Mouse (Mus musculus): ENCODE measurements around the gene Cacnb2. TPM values are rescaled to one million over a fixed set of nuclear protein-coding genes. Genes with fewer than 3 reads are reported as not detected.

Gene Cacnb2
- polyA plus RNA-seq, 1 experiment from 2014 or later: 2.4 TPM

DNA sequence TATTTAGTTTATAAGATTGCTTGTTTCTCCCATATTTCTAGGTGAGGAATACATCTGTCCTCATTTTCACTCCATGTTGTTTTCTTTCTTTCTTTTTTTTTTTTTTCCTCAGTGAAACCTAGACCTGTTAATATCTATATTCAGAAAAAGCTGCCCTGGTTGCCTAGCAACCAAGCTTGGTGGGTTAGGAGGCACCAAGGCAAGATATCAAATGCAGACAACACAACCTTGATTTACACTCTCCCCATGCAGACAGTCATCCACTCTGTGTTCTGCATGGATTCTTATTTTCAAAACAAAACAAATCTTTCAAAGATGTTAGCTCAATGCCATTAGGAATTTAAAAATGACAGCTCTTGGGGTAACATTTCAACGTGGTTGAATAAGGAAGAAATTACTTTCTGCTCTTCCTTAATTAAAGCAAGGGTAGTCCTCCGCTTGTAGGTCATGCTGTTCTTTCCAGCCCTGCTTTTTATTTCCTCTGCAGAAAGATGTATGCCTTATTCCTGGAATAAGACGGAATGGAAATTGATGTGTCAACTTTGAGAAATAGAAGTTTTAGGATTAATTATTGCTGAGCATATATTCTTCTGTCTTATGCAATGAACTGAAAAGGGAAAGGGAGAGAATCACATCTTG is 172.1 kb downstream of the Cacnb2 start:
- Histone ChIP-seq H3K9ac (ENCODE audit: low read length) (no peak overlapping the region), H3K4me2 (ENCODE audit: low read length) (no peak overlapping the region)

DNA sequence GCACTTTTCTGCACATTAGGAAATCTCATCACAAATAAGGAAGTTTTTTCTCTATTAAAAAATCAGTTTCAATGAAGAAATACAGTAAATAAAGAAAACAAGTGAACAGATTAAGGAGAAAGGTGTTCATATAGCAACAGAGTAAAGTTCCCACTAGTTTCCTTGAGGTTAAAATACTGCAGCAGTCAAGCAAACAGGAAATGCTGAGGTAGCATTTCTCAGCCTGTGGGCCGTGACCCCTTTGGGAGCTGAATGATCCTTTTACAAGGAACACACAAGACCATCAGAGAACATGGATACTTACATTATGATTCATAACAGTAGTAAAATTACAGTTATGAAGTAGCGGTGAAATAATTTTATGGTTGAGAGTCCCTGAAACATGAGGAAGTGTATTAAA is 185.1 kb downstream of the Cacnb2 start:
- Histone ChIP-seq H3K4me3 (ENCODE audit: low read depth, low read length) (no peak overlapping the region), H3K36me3 (ENCODE audit: control insufficient read depth, insufficient read depth, low read length) (no peaks in the 10 kb centered on the region), H3K27me3 (replicated peaks; ENCODE audit: control insufficient read depth, insufficient read depth, low read length) (no peaks in the 10 kb centered on the region), H3K9ac (ENCODE audit: low read length) (no peak overlapping the region), H3K4me1 (ENCODE audit: control insufficient read depth, insufficient read depth, low read length) (no peaks in the 10 kb centered on the region), H3K9me3 (replicated peaks; ENCODE audit: control insufficient read depth, low read length) (no peaks in the 10 kb centered on the region), H3K27ac (ENCODE audit: low read depth, low read length) (no peak overlapping the region), H3K4me2 (ENCODE audit: low read length) (no peak overlapping the region)
- DNase-seq (ENCODE audit: low spot score) (no peak), ATAC-seq (no peak)
- 94% methylated on average over 2 of the region's 2 CpGs for WGBS

More for the DNA sequence above, 172.1 kb downstream of the Cacnb2 start:
- no peak overlapping the region for H3K27ac ChIP-seq (ENCODE audit: low read depth, low read length)
- no peaks in the 10 kb centered on the region for H3K36me3 ChIP-seq (ENCODE audit: control insufficient read depth, insufficient read depth, low read length)
- H3K27me3 ChIP-seq (replicated peaks; ENCODE audit: control insufficient read depth, insufficient read depth, low read length): no peaks in the 10 kb centered on the region
- no peaks in the 10 kb centered on the region for H3K4me1 ChIP-seq (ENCODE audit: control insufficient read depth, insufficient read depth, low read length)
- 74% methylated on average over 3 of the region's 3 CpGs for WGBS
- no peaks in the 10 kb centered on the region for H3K9me3 ChIP-seq (replicated peaks; ENCODE audit: control insufficient read depth, low read length)
- ATAC-seq: peak; percentile 60; the same call in 1 of the 2 replicates
- peak; percentile 73 for DNase-seq (ENCODE audit: low spot score)
- H3K4me3 ChIP-seq (ENCODE audit: low read depth, low read length): no peak overlapping the region

- Histone ChIP-seq H3K36me3 (ENCODE audit: control insufficient read depth, insufficient read depth, low read length) (no peaks in the 10 kb centered on the region), H3K4me2 (ENCODE audit: low read length) (no peak overlapping the region), H3K27ac (ENCODE audit: low read depth, low read length) (no peak overlapping the region), H3K9me3 (replicated peaks; ENCODE audit: control insufficient read depth, low read length) (no peaks in the 10 kb centered on the region), H3K27me3 (replicated peaks; ENCODE audit: control insufficient read depth, insufficient read depth, low read length) (no peaks in the 10 kb centered on the region), H3K4me1 (ENCODE audit: control insufficient read depth, insufficient read depth, low read length) (no peaks in the 10 kb centered on the region), H3K4me3 (ENCODE audit: low read depth, low read length) (no peak overlapping the region), H3K9ac (ENCODE audit: low read length) (no peak overlapping the region)
- WGBS: 87% methylated on average over 4 of the region's 4 CpGs
- DNase-seq (ENCODE audit: low spot score): no peak
- ATAC-seq: no peak
These were observed 198.7 kb downstream of the Cacnb2 start for GRCm38 (mm10) chr2:14801446-14802046.

- Histone ChIP-seq H3K9ac (ENCODE audit: low read length) (no peak overlapping the region), H3K4me1 (ENCODE audit: control insufficient read depth, insufficient read depth, low read length) (peaks cover 4% of the 10 kb centered on the region; the same call in 1 of the 2 replicates), H3K36me3 (ENCODE audit: control insufficient read depth, insufficient read depth, low read length) (no peaks in the 10 kb centered on the region), H3K27ac (ENCODE audit: low read depth, low read length) (no peak overlapping the region), H3K27me3 (replicated peaks; ENCODE audit: control insufficient read depth, insufficient read depth, low read length) (no peaks in the 10 kb centered on the region), H3K4me3 (ENCODE audit: low read depth, low read length) (no peak overlapping the region), H3K9me3 (replicated peaks; ENCODE audit: control insufficient read depth, low read length) (no peaks in the 10 kb centered on the region), H3K4me2 (ENCODE audit: low read length) (no peak overlapping the region)
- WGBS: 45% methylated on average over 6 of the region's 6 CpGs
- ATAC-seq: peak; percentile 46; the same call in 1 of the 2 replicates
- peak; percentile 17 for DNase-seq (ENCODE audit: low spot score)
These were observed 204.9 kb downstream of the Cacnb2 start for GRCm38 (mm10) chr2:14807650-14808347.

DNA sequence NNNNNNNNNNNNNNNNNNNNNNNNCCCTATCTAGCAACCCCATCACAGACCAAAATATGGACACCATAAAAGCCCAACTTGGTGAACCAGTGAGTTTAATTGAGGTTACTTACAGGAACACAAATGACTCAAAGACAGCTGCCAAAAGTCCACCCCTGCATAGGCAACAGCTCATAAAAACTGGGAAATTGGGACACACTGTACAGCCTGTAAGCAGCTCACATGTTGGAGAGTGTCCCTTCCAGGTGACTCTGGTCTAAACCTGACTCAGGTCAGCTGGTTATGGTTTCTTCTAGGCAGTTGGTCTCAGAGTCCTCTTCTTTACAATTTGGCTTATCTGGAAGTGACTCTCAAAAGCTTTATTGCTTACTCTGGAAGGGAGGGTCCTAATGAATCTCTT is 212.1 kb downstream of the Cacnb2 start:
- Histone ChIP-seq H3K27me3 (replicated peaks; ENCODE audit: control insufficient read depth, insufficient read depth, low read length) (no peaks in the 10 kb centered on the region), H3K4me3 (ENCODE audit: low read depth, low read length) (no peak overlapping the region), H3K4me1 (ENCODE audit: control insufficient read depth, insufficient read depth, low read length) (no peaks in the 10 kb centered on the region), H3K9me3 (replicated peaks; ENCODE audit: control insufficient read depth, low read length) (no peaks in the 10 kb centered on the region), H3K9ac (ENCODE audit: low read length) (no peak overlapping the region), H3K4me2 (ENCODE audit: low read length) (no peak overlapping the region), H3K36me3 (ENCODE audit: control insufficient read depth, insufficient read depth, low read length) (no peaks in the 10 kb centered on the region), H3K27ac (ENCODE audit: low read depth, low read length) (no peak overlapping the region)
- DNase-seq (ENCODE audit: low spot score): no peak
- no peak for ATAC-seq

DNA sequence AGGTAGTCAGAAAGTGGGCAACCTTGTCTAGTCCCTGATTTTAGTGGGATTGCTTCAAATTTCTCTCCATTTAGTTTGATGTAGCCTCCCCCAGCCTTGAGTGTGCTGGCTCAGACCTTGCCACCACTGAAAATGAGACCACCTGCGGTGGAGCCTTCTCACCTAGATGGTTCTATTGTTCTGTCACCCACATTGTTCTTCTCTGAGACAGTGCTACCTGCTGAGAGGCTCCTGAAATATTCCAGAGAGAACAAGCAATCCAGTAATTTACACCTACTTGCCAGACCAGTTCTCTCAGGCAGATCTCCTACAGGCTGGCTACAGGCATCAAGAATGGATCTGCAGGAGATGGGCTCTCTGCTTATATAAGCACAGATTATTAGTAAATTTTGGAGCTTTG is 215.8 kb downstream of the Cacnb2 start:
- ATAC-seq (no peak), DNase-seq (ENCODE audit: low spot score) (no peak)
- Histone ChIP-seq H3K9ac (ENCODE audit: low read length) (no peak overlapping the region), H3K4me2 (ENCODE audit: low read length) (no peak overlapping the region), H3K4me1 (ENCODE audit: control insufficient read depth, insufficient read depth, low read length) (no peaks in the 10 kb centered on the region), H3K36me3 (ENCODE audit: control insufficient read depth, insufficient read depth, low read length) (no peaks in the 10 kb centered on the region), H3K27me3 (replicated peaks; ENCODE audit: control insufficient read depth, insufficient read depth, low read length) (no peaks in the 10 kb centered on the region), H3K9me3 (replicated peaks; ENCODE audit: control insufficient read depth, low read length) (no peaks in the 10 kb centered on the region), H3K27ac (ENCODE audit: low read depth, low read length) (no peak overlapping the region), H3K4me3 (ENCODE audit: low read depth, low read length) (no peak overlapping the region)
- whole genome bisulfite sequencing: 46% methylated on average over 1 of the region's 1 CpGs

- Histone ChIP-seq H3K9ac (ENCODE audit: low read length) (no peak overlapping the region), H3K36me3 (ENCODE audit: control insufficient read depth, insufficient read depth, low read length) (no peaks in the 10 kb centered on the region), H3K4me1 (ENCODE audit: control insufficient read depth, insufficient read depth, low read length) (peaks cover 2% of the 10 kb centered on the region; the same call in 1 of the 2 replicates), H3K9me3 (replicated peaks; ENCODE audit: control insufficient read depth, low read length) (no peaks in the 10 kb centered on the region), H3K4me2 (ENCODE audit: low read length) (no peak overlapping the region), H3K27ac (ENCODE audit: low read depth, low read length) (no peak overlapping the region), H3K27me3 (replicated peaks; ENCODE audit: control insufficient read depth, insufficient read depth, low read length) (no peaks in the 10 kb centered on the region), H3K4me3 (ENCODE audit: low read depth, low read length) (no peak overlapping the region)
- no peak for ATAC-seq
- 88% methylated on average over 2 of the region's 2 CpGs for WGBS
- no peak for DNase-seq (ENCODE audit: low spot score)
These were observed 218.1 kb downstream of the Cacnb2 start for GRCm38 (mm10) chr2:14820946-14821345.

- no peak overlapping the region for H3K4me2 ChIP-seq (ENCODE audit: low read length)
- peak; percentile 46; the same call in 1 of the 2 replicates for ATAC-seq
- H3K36me3 ChIP-seq (ENCODE audit: control insufficient read depth, insufficient read depth, low read length): no peaks in the 10 kb centered on the region
- H3K27me3 ChIP-seq (replicated peaks; ENCODE audit: control insufficient read depth, insufficient read depth, low read length): no peaks in the 10 kb centered on the region
- H3K9me3 ChIP-seq (replicated peaks; ENCODE audit: control insufficient read depth, low read length): no peaks in the 10 kb centered on the region
- peaks cover 2% of the 10 kb centered on the region; the same call in 1 of the 2 replicates for H3K4me1 ChIP-seq (ENCODE audit: control insufficient read depth, insufficient read depth, low read length)
- H3K9ac ChIP-seq (ENCODE audit: low read length): no peak overlapping the region
- DNase-seq (ENCODE audit: low spot score): peak; percentile 23
- H3K4me3 ChIP-seq (ENCODE audit: low read depth, low read length): no peak overlapping the region
- H3K27ac ChIP-seq (ENCODE audit: low read depth, low read length): no peak overlapping the region
These were observed 220.2 kb downstream of the Cacnb2 start for GRCm38 (mm10) chr2:14823105-14823504.

DNA sequence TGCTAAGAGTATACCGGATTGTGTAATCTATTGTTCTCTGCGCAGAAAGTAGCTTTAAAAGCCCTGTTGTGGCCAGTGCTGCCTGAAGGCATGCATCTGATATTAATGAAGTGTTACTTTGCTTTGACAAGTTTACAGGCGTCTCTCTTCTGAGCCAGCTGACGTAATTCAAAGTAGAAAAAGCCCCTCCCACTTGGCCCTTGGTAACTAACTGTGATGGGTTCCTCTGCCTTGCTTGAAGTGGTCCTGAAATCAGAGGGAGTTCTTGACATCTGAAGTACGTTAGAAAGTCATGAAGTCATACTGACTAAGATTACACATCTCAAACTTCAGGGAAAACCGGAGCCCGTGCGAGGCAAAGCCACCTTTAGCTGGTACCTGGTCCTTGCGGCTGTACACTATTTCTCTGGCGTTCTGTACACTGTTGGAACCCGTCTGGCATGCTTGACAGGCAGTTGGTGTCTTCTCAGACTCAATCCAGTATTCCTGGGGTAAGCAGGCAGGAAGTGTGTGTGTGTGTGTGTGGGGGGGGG is 221.0 kb downstream of the Cacnb2 start:
- Histone ChIP-seq H3K4me3 (ENCODE audit: low read depth, low read length) (no peak overlapping the region), H3K27me3 (replicated peaks; ENCODE audit: control insufficient read depth, insufficient read depth, low read length) (no peaks in the 10 kb centered on the region), H3K4me1 (ENCODE audit: control insufficient read depth, insufficient read depth, low read length) (peaks cover 2% of the 10 kb centered on the region), H3K4me2 (ENCODE audit: low read length) (no peak overlapping the region), H3K9ac (ENCODE audit: low read length) (no peak overlapping the region), H3K9me3 (replicated peaks; ENCODE audit: control insufficient read depth, low read length) (no peaks in the 10 kb centered on the region), H3K36me3 (ENCODE audit: control insufficient read depth, insufficient read depth, low read length) (no peaks in the 10 kb centered on the region), H3K27ac (ENCODE audit: low read depth, low read length) (no peak overlapping the region)
- DNase-seq (ENCODE audit: low spot score) (peak; percentile 65), ATAC-seq (peak; percentile 72)
- WGBS: 50% methylated on average over 11 of the region's 11 CpGs
